16 mouse cellular contexts compared by ENCODE assay signal in the genomic region with DNA sequence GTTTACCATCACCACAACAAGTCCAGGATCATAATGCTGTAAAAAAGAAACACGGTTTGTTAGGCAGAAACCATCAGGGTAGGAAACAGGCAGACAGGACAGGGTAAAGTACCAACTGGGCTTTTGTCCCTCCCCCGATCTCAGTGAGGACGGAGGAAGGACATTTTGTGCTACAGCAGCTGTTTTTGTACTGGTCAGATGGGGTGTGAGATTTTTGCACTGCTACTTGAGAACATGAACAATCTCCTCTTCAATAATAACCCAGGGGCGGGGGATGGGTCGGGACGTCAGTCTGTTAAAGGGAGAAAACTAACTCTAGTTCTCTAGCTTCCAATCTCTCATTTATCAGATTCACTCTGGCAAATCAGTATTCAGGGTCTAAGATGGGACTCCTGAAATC. TPM values are rescaled to one million over a fixed set of nuclear protein-coding genes. Genes with fewer than 3 reads are reported as not detected.
DNase-seq lines count a peak whose midpoint lies in the region; ATAC-seq and TF ChIP-seq lines count a peak whose summit lies in the region.
"Had no signal": no experiment of that assay in that cellular context is flagged by ENCODE, and none has a peak within 500 bp of the region (broad histone marks: within the 10 kb centered on the region; RNA-seq: fewer than 3 reads in every experiment).

No protein-coding gene starts in this region.

- H3K9ac ChIP-seq in heart, postnatal 0 days (replicated peaks; ENCODE audit: low read depth, low read length): no peak overlapping the region
- H3K9ac ChIP-seq: embryonic facial prominence, embryonic 15.5 days; forebrain, embryonic 13.5 days; hindbrain, embryonic 12.5 days; limb, embryonic 13.5 days; lung, embryonic 14.5 days had no signal

- no peak; the same call in 1 of the 2 replicates for ATAC-seq in heart, postnatal 0 days (ENCODE audit: insufficient read depth, low read depth)
- ATAC-seq: forebrain, embryonic 13.5 days; intestine, embryonic 16.5 days had no signal

- 69% methylated on average over 6 of the region's 6 CpGs for WGBS in heart, postnatal 0 days
- 78% methylated on average over 6 of the region's 6 CpGs for WGBS in heart, embryonic 10.5 days

- DNase-seq in adrenal gland, postnatal 36 days: peak; percentile 3 to 13
- DNase-seq in adrenal gland, adult 2 months: no peak
- no peak for DNase-seq in heart, postnatal 0 days (ENCODE audit: low spot score)
- DNase-seq in heart, embryonic 10.5 days (ENCODE audit: low spot score): no peak
- DNase-seq in right cerebral cortex, postnatal 4 days: peak; percentile 9
- DNase-seq in right cerebral cortex, adult 2 months (ENCODE audit: low spot score in 2 of 2): no peak
- DNase-seq in adipocyte (ENCODE audit: low spot score): no peak
- no peak for DNase-seq in thymus, adult 18-20 months
- DNase-seq: cerebellum, adult 8-10 months; lung, embryonic 14.5 days; retina, postnatal 1 day had no signal

- no peak for TF ChIP-seq EP300 in heart, postnatal 0 days (IDR thresholded peaks at IDR 0.05; ENCODE audit: low read depth)

- H3K4me2 ChIP-seq in heart, postnatal 0 days (ENCODE audit: low read depth, low read length): no peak overlapping the region
- H3K4me2 ChIP-seq: embryonic facial prominence, embryonic 15.5 days; forebrain, embryonic 13.5 days; hindbrain, embryonic 12.5 days; limb, embryonic 13.5 days; lung, embryonic 14.5 days had no signal

- no peaks in the 10 kb centered on the region for H3K27me3 ChIP-seq in heart, postnatal 0 days (ENCODE audit: control insufficient read depth, insufficient read depth, low read length)
- no peaks in the 10 kb centered on the region for H3K27me3 ChIP-seq in heart, embryonic 10.5 days (ENCODE audit: insufficient read depth, poor library complexity, severe bottlenecking)
- H3K27me3 ChIP-seq: embryonic facial prominence, embryonic 15.5 days; forebrain, embryonic 13.5 days; hindbrain, embryonic 12.5 days; limb, embryonic 13.5 days had no signal

- TF ChIP-seq CTCF in heart, postnatal 0 days (IDR thresholded peaks at IDR 0.05; ENCODE audit: low read depth): no peak

- peak overlapping the region; percentile 41; the same call in 1 of the 2 replicates for H3K27ac ChIP-seq in heart, postnatal 0 days (ENCODE audit: low read depth)
- no peak overlapping the region for H3K27ac ChIP-seq in heart, embryonic 10.5 days
- H3K27ac ChIP-seq: embryonic facial prominence, embryonic 15.5 days; forebrain, embryonic 13.5 days; hindbrain, embryonic 12.5 days; limb, embryonic 13.5 days had no signal

- H3K36me3 ChIP-seq in heart, postnatal 0 days (replicated peaks; ENCODE audit: control insufficient read depth, insufficient read depth, low read length): peaks cover 30% of the 10 kb centered on the region; the same call in 1 of the 2 replicates
- H3K36me3 ChIP-seq in heart, embryonic 10.5 days: peaks cover 37% of the 10 kb centered on the region

- no peak overlapping the region for H3K4me3 ChIP-seq in heart, postnatal 0 days (ENCODE audit: low read depth, low read length)
- no peak overlapping the region for H3K4me3 ChIP-seq in heart, embryonic 10.5 days
- H3K4me3 ChIP-seq: embryonic facial prominence, embryonic 15.5 days; forebrain, embryonic 13.5 days; hindbrain, embryonic 12.5 days; limb, embryonic 13.5 days had no signal

- no peaks in the 10 kb centered on the region for H3K4me1 ChIP-seq in heart, postnatal 0 days (ENCODE audit: control insufficient read depth, insufficient read depth)
- H3K4me1 ChIP-seq in heart, embryonic 10.5 days: no peaks in the 10 kb centered on the region; the same call in 1 of the 2 replicates
- H3K4me1 ChIP-seq: embryonic facial prominence, embryonic 15.5 days; hindbrain, embryonic 12.5 days; limb, embryonic 13.5 days had no signal

- H3K9me3 ChIP-seq in heart, postnatal 0 days (replicated peaks; ENCODE audit: control insufficient read depth, low read length): no peaks in the 10 kb centered on the region
- no peaks in the 10 kb centered on the region for H3K9me3 ChIP-seq in heart, embryonic 10.5 days
- H3K9me3 ChIP-seq: embryonic facial prominence, embryonic 15.5 days; forebrain, embryonic 13.5 days; hindbrain, embryonic 12.5 days; limb, embryonic 13.5 days had no signal

RNA-seq across cellular contexts. Expression of gene Itga2b, which starts 40.3 kb away (rescaled TPM):
- total RNA-seq in adrenal gland, postnatal 36 days (2021): 1 to 10 TPM; 3.0 to 4.6 TPM
- total RNA-seq in adrenal gland, adult 2 months (2021): 1 to 10 TPM; 2.5 to 4.1 TPM
- 6.6 TPM in 2 replicates for polyA plus RNA-seq in adrenal gland, adult 2 months (2012; rRNA removed)
- total RNA-seq in heart, postnatal 0 days (2014; rRNA removed; ENCODE audit: low replicate concordance): 4.3 and 4.8 TPM in 2 replicates
- 5.4 and 5.6 TPM in 2 replicates for polyA plus RNA-seq in heart, postnatal 0 days (2015; fragmentation: Nextera tagmentation; extraction: Ambion mirVana)
- 13.2 and 19.5 TPM in 2 replicates for polyA plus RNA-seq in heart, embryonic 10.5 days (2016; fragmentation: Nextera tagmentation; extraction: Ambion mirVana)

RNA-seq across cellular contexts. Expression of gene Gpatch8, which starts 46.0 kb away (rescaled TPM):
- 10 to 100 TPM; 25.9 to 31.1 TPM for total RNA-seq in adrenal gland, postnatal 36 days (2021)
- total RNA-seq in adrenal gland, adult 2 months (2021): 10 to 100 TPM; 23.2 to 31.4 TPM
- 16.0 and 18.4 TPM in 2 replicates for polyA plus RNA-seq in adrenal gland, adult 2 months (2012; rRNA removed)
- 13.5 and 40.8 TPM in 2 replicates for total RNA-seq in heart, postnatal 0 days (2014; rRNA removed; ENCODE audit: low replicate concordance)
- 23.2 and 25.8 TPM in 2 replicates for polyA plus RNA-seq in heart, postnatal 0 days (2015; fragmentation: Nextera tagmentation; extraction: Ambion mirVana)
- 45.7 and 47.0 TPM in 2 replicates for polyA plus RNA-seq in heart, embryonic 10.5 days (2016; fragmentation: Nextera tagmentation; extraction: Ambion mirVana)

Comparison
In these comparisons a context has a peak if more than half of its experiments do, and no peak if none do; other contexts are left out.
1. DNase-seq: peak in adrenal gland, postnatal 36 days (2 of 2) and right cerebral cortex, postnatal 4 days (single experiment); none in adrenal gland, adult 2 months (single experiment), heart, postnatal 0 days (single experiment), heart, embryonic 10.5 days (single experiment), right cerebral cortex, adult 2 months (0 of 2), adipocyte (single experiment) and thymus, adult 18-20 months (0 of 2).